Mouse (Mus musculus) monocyte, adult 5-6 weeks (primary cell): ENCODE results near the gene Sh3bgrl. TPM values are rescaled to one million over a fixed set of nuclear protein-coding genes. Genes with fewer than 3 reads are reported as not detected.
"Not testable (repeated sequence)": the region's sequence is repeated elsewhere in the genome, so short reads cannot be mapped to it uniquely, and the experiment has no call there.

Source experiments
- ATAC-seq: fragments of 153-309, 156-312 bp; replicated peaks from 2 replicates; pipeline ENCODE4 v1.8.0; 2017; ENCODE audit warnings: mild to moderate bottlenecking; ENCODE audit not compliant: low TSS enrichment, insufficient number of reproducible peaks, severe bottlenecking, poor library complexity, low FRiP score
- total RNA-seq: library from RNA; stranded (forward); fragments of 200-1000, 200-491, 200-594 nt; gene quantifications from 3 replicates; pipeline ENCODE4 v1.2.3, GENCODE M21; 2017

The Sh3bgrl gene
- total RNA-seq, result 159 to 278 TPM (median 277 TPM) in 3 replicates

DNA sequence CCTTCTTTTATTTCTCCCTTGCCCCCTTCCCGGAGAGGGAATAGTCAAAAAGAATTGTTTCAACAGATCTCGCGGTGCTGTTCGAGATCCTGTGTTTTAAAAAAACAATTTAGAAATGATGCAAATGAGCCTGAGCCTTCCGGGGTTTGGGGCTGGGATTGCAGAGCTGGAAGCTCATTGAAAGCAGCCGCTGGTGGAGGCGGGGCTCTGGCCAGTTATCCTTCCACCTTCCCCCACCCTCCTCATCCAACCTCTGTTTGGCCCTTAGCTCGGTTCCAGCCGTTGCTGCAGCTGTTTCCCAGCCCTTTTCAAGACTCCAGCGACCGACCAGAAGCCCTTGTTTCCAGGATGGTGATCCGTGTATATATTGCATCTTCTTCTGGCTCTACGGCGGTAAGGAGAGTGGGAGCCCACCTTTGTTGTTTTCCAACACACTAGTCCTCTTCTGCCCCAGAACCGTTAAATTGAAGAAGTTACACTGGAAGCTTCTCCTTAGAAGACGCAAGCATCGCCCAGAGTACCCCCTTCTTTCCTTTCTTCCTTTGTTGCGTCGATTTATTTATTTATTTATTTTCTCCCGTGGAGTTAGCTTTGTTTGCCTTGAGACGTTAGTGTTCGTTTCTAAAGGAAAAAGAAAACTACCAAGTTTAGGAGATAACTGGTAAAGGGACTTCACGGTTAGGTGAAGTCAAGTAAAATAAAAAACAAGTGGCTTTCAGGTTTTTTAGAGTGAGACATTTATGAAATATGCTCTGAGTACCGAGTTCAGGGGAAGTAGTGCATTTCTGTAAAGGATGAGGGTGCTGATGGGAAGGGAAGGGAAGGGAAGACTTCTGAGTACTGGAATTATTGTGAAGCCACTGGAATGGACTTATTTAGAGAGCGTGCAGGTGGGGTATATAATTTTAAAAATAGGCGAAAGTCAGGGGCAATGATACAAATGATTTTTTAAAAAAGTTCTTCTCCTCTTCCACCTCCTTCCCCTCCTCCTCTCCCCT, at the start of gene Sh3bgrl:
TSS of gene Sh3bgrl (plus strand) at position 121 of the 998 bp plus-strand sequence.
- peak; percentile 97 for ATAC-seq

DNA sequence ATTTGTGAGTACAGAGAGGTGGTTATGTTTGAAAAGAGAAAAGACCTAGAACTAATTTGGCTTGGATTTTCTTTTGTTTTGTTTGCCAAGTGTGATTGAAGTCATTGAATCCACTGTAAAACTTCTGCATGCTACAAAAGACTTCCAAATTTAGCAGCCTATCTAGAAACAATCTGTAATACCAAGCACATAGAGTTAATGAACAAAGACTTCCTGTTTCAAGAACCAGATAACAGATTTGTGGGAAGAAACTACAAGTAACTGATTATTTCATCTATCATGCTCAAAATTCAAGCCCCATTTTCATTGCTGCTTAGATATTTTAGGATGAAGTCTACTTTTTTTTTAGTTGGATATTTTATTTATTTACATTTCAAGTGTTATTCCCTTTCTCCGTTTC, 47.4 kb upstream of the Sh3bgrl start:
- ATAC-seq, result no peak

DNA sequence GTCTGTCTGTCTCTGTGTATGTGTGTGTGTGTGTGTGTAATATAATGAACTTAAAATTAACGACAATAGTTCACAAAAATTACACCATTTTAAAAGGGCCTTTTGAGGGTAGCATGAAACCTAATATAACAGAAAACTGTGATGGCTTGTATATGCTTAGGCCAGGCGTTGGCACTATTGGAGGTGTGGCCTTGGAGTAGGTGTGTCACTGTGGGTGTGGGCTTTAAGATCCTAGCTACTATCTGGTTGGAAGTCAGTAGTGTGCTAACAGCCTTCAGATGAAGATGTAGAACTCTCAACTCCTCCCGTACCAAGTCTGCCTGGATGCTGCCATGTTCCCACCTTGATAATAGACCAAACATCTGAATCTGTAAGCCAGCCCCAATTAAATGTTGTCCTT, 23.4 kb upstream of the Sh3bgrl start:
- no peak for ATAC-seq

DNA sequence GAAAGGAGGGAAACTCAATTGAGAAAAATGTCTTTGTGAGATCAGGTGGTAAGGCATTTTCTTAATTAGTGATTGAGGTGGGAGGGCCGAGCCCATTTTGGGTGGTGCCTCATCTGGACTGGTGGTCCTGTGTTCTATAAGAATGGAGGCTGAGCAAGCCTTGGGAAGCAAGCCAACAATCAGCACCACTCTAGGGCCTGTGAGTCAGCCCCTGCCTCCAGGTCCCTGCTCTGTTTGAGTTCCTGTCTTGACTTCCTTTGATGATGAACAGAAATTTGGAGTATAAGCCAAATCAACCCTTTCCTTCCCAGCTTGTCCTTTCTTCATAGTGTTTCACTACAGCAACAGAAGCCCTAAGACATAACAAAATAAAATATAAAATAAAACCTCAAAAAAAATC, 19.4 kb upstream of the Sh3bgrl start:
- no peak for ATAC-seq

DNA sequence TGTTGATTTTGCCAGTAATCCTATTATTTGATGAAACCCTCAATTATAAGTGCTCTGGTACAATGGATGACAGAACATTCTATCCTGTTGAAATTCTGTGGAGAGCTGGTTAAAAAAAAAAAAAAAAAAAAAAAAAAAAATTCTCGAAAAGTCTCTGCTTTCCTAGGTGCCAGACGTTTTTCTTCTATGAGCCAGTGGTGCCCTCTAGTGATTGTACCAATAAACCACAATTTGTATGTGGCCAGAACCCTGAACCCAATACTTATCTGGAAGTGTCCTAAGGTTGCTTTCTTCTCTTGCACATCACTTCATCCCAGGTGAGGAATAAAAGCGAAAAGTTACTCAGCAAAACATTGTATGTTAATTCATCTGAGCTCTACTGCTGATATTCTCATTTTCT, 18.8 kb upstream of the Sh3bgrl start:
- no peak for ATAC-seq

DNA sequence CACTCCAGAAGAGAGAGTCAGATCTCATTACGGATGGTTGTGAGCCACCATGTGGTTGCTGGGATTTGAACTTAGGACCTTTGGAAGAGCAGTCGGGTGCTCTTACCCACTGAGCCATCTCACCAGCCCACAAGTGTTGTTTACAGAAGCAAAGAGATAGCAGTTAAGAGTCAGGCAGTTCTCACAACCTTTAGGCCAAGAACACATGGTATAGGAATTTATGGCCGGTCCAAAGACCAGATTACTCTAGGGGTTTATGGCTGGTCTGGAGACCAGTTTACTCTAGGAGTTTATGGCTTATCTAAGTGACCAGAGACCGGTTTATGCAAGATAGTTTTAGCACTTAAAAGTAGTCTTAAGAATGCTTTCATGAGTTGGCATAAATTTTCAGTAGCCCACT, 15.8 kb upstream of the Sh3bgrl start:
- not testable (repeated sequence) for ATAC-seq

DNA sequence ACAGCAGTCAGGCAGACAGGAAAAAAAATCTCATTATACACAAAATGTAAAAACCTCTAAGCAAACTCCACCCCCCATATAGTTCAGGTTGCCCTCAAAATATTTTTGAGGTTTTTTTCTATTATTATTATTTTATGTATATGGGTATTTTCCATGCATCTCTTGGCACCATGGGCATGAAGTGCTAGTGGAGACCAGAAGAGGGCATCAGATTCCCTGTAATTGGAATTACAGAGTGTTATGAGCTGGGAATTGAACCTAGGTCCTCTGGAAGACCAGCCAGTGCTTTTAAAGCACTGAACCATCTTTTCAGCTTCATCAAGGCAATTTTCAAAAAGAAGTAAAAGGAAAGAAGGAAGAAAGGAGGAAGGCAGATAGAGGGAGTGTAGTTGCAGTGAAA, 8.1 kb upstream of the Sh3bgrl start:
- ATAC-seq, result no peak

DNA sequence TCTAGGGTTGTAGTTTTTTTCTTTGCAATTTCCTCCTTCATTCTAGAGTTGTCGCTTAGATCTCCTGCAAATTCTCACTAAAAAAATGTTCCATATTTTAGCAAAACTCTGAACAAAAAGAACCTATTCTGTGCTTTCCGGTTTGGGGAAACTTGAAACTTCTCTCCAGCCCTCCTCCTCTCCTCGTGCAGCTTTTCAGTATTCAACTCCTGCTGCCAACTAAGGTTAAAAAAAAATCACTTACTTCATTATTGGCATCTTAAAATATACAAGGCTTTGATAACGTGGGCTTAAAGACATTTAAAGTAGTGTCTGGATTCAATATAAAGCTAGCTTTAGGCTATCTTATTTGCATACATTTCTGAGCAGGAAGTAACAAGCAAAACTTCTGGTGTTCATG, 365 bp upstream of the Sh3bgrl start:
- ATAC-seq, result no peak

DNA sequence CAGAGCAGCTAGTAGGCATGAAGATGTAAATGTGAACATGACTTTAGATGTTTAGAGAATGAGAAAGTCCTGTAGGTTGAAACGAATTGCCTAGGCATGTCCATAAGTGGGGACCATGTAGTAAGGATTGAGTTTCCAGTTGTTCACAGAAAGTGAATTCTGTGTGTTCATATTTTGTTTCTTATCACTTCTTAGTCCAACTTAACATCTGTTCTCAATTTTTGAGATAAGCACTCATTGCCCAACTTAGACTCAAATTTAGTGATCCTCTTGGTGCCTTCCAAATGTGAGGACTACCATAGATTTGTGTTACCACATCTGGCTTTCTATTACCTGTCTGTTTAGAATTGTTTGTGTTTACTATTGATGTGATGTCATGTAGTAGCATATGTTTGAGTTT, 3.3 kb downstream of the Sh3bgrl start:
- ATAC-seq, result no peak

DNA sequence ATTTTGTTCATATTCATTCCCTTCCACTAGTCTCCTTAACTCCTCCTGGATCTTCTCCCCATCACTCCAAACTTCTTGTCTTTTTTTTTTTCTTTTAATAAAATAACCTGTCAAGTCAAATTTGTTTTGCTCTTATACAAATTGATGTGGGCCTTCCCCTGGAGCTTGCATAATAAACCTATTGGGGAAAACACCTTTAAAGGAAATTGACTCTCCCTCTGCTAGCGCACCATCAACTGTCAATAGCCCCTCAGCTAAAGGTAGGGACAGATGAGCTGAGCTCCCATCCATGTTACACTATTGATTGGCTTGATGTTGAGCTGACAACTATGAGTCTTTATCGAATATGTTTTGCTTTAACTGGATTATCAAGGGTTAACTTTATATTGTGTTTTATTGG, 5.3 kb downstream of the Sh3bgrl start:
- ATAC-seq, result no peak

DNA sequence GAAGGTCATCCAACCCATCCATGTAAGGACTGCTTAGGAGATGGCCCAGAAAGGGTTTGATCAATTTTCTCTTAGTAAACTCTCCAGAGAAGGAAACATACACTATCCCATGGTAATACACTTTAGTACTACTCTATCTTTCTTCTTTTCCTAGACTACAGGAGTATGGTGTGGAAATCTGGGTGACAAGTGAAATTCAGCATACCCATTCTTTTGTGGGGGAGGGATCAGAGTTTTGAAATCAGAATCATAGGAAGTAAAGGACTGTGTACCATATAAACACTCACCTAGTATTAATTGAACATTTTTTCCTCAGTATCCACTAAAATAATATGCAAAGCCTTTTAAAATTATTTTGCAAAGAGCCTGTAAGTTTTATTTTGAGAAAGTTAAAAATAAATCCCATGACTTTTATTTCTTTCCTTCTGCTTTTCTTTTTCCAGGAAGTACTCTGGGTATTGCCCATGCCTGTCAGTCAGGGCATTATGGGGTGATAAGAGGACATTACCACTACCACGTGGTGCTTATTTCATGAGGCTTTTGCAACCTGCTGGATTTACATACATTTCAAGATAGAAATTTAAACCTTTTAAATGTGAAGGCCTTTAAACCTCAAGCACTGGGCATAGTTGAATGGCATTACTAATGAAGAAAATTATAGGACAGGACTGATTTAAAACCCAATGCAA, 13.1 kb downstream of the Sh3bgrl start:
- ATAC-seq, result no peak

DNA sequence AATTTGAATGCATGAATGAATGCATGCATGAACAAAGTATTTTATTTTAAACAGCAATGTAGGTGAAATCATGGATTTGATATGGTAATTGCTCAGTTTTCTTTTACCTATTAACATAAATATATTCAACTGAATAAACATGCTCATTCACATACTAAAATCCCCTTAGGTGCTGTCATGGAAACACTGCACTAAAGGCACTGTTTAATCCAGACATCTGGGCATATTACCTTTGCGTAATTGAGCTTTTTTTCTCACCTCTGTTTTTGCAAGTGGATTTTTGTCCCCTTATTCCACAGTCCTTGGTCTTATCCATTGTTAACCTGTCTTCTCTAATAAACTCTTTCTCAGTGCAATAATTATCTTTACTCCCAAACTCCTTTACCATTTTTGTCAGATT, 17.7 kb downstream of the Sh3bgrl start:
- ATAC-seq, result no peak

DNA sequence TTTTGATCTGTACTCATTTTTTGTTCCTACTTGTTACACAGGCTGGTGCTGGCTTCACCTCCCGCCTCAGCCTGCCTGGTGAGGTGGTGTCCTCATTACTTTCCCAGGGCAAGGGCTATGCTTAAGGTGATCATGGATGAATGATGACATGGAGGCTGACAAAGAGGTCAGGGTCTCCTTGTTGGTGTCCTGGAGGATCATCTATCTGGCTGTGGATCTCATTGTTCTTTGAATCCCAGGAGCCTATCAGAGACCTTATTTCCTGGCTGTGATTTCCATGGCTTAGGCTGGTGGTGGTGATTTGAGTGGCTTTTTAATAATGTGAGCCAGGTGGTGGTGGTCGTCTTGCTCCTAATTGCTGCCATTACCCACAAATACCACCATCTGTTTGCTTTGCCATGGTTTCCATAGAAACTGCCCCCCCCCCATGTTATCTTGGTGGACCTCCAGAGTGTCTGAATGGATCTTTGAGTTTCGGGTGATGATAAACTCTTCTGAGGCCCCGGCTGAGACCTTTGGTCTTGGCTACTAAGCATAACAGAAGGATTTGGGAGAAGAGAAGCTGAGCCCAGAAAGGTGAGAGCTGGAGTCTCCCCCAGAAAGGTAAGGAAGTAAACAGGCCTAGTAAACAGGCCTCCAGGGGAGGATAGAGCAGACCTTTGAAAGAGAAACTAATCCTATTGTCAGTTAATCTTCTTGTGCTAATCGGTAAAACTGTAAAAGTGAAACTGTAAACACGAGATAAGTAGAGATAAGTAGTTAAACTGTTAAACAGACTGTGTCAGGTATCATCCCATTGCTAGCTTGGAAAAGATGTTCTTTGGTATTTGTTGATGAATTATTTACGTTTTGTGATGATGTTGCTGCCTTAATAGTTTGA, 18.5 kb downstream of the Sh3bgrl start:
- no peak for ATAC-seq

DNA sequence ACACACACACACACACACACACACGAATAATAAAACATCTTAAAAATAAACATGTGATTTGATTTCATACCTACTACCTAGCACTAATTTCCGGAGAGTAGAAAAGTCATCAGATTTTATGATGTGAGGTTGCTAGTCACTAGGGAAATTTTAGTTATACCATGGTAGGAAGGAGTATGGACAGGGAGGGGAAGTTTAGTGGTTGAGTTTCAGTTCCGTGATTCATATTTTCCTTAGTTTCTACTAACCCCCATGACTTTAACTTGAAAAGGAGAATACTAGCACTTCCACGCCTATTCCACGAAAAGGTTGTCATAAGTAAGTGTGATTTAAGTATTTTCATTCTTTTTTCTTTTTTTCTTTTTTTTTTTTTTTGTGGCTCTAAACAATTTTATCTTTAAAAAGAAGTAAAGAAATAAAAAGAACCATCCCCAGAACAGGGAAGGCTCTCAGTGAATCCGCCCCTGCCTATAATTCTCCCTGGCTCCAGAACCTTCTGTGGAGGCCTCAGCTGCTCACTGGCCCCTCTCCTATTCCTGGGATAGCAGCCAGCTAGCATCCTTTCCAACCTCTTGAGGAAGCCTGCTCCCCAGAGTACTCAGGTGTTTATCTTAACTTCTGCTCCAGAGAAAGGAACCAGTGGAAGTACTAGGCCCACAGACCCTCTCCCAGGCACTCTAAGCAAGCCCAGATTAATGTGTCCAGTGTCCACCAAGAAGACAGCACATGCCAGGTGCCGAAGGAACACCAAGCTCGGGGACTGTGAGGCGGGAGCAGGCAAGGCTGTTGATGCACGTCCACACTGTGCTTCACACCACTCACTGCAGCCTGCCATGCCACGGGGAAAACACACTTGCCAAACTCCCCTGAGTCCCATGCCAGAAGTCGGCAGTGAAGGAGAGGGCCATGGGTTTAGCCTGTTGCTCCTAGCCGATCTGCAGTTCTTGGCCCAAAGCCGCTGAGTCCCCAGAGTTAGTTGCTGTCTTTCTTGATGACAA, 25.0 kb downstream of the Sh3bgrl start:
- peak; percentile 56; the same call in 1 of the 2 replicates for ATAC-seq

DNA sequence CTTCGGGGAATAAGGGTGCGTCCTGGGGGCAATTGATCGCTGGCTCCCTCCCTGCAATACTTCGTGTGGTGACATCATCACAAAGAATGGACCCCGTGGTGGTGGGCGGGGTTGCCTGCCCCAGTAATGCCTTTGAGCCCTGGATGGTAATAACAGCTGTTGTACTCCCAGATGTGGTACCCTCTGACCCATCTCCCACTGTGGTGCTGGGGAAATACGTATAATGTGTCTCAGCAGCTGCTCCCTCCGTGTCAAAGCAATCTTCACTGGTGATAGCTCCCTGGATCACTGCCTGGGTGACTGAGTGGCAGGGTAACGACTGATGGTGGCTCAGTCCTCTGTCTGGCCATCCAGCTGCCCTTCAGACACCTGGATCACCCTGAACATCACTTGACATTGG, 26.0 kb downstream of the Sh3bgrl start:
- ATAC-seq, result no peak

DNA sequence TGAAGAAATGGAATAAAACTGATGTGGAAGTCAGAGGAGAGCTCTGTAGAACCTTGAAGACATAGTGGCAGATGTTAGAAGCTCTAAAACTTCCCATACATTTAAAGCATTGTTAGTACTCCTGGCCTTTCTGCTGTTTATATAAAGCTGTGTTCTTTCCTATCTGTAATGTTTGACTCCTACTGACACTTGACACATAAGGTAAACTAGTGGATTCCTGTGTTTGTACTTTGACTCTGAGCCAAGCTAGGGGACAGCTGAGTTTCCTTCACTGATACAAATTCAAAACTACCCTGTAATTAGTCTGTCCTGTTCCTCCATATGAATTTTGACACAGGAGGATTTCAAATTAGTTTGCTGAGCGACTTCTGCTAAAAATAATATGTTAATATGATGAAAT, 27.5 kb downstream of the Sh3bgrl start:
- no peak for ATAC-seq

DNA sequence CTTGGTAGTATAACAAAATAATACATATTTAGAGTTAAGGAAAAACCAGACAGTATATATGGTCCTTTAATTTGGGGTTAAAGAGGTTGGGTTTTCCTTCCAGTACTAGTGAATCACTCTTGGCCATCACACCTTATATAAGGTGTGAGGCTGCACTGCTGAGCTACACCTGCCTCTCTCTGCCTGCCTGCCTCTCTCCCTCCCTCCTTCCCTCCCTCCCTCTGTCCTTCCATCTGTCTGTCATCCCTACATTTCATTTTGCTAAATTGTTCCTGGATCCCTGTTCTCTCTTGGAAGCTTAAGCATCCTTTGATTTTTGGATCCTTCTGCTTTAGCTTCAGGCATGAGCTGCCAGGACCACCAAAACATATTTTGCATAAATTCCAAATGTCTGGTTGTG, 28.6 kb downstream of the Sh3bgrl start:
- ATAC-seq, result no peak

DNA sequence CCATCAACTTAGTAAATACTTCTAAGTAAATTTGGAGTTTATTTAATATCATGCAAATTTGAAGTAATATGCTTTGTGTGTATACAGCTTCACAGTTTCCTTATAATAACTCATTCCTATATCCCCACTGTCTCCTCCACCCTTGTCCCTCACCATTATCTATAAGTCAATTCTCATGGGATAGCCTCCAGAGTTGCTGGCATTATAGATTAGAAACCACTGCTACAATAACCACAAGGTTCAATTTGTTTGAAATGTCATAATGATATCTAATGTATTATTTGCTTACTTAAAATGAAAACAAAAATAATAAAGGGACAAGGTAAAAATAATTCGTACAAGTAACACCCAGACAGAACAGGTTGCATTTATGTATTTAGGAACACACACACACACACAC, 31.7 kb downstream of the Sh3bgrl start:
- ATAC-seq, result no peak
